Mouse (Mus musculus): ENCODE data around the gene Khsrp. TPM values are rescaled to one million over a fixed set of nuclear protein-coding genes. Genes with fewer than 3 reads are reported as not detected.
A peak's percentile ranks its signal among the peaks of the same experiment; 100 is the strongest.

Gene Khsrp
- total and polyA plus RNA-seq, 3 experiments: 89.3 to 157 (median 125) TPM

DNA sequence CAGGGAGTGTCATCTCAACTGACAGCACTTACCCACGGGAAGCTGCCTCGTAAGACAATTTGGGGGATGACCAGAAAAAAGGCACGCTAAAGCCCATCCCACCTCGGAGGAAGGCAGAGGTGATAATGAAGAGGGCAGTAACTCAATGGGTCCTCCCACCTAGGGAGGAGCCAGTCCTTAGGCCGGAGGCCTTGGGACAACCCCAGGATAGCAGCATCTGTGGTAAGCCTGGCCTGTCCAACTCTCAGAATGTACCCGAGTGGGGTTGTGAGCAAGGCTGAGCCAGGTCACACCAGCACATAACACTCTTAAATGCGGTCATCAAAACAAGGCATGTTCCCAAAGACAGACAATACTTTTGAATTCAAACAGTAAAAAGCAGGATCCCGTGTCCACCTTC, 1.6 kb downstream of the Khsrp start:
- peak overlapping the region; percentile 93 to 97 for H3K4me3 ChIP-seq (ENCODE audit: control insufficient read depth in 1 of 2, insufficient read depth in 1 of 2, low read depth in 2 of 2, low read length in 2 of 2)
- peak overlapping the region; percentile 99 for H3K9ac ChIP-seq (ENCODE audit: control insufficient read depth, low read depth, low read length, poor library complexity, severe bottlenecking)
- no peaks in the 10 kb centered on the region for H3K9me3 ChIP-seq (replicated peaks; ENCODE audit: insufficient read depth, low read length)
- no peaks in the 10 kb centered on the region for H3K27me3 ChIP-seq (ENCODE audit: control insufficient read depth in 1 of 2, insufficient read depth in 2 of 2, low read length in 2 of 2)
- H3K4me1 ChIP-seq (ENCODE audit: control insufficient read depth in 1 of 2, insufficient read depth in 2 of 2, low read length in 2 of 2): peaks cover 0 to 18% of the 10 kb centered on the region in 2 experiments; a peak in 2 of 4 replicates
- peaks cover 8 to 10% of the 10 kb centered on the region in 2 experiments for H3K36me3 ChIP-seq (ENCODE audit: control insufficient read depth in 1 of 2, insufficient read depth in 2 of 2, low read length in 2 of 2)
- TF ChIP-seq POLR2A (IDR thresholded peaks at IDR 0.05; ENCODE audit: control insufficient read depth in 1 of 2, insufficient read depth in 1 of 2, low read depth in 1 of 2, low read length in 2 of 2, poor library complexity in 1 of 2) (0 out of 4 replicates have a peak, but pooled peaks of 1 of the 2 experiments have one; percentile 4), ZKSCAN1 (IDR thresholded peaks at IDR 0.05; ENCODE audit: low read depth, low read length) (no peak), SIN3A (IDR thresholded peaks at IDR 0.05; ENCODE audit: low read length) (0 out of 2 replicates have a peak, but pooled peaks have one; percentile 21), GABPA (IDR thresholded peaks at IDR 0.05; ENCODE audit: low read depth, low read length) (no peak)
- DNase-seq (ENCODE audit: low read depth, low spot score): peak; percentile 58
- H3K79me2 ChIP-seq (ENCODE audit: control insufficient read depth, insufficient read depth, low read length, poor library complexity): peaks cover 38% of the 10 kb centered on the region
- H3K27ac ChIP-seq (ENCODE audit: control insufficient read depth, low read depth, low read length): no peak overlapping the region

DNA sequence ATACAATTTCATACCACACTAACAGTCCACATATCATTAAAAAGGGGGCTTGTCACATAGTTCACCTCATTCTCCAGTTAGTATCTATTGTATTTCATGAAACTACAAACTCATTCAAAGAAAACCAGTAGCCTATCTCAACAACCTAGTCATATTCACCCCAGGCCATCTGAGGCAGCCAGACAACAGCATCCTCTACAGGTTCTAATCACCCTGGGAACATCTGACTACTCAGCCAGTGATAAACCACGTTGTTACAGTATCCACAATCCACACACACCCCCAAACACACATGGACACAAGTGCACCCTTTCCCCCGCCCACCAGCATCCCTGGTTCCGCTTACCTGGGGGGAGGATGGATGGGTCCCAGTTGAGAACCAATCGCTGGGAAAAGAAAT, 3.9 kb downstream of the Khsrp start:
- TF ChIP-seq TAL1 (IDR thresholded peaks at IDR 0.05; ENCODE audit: low read length) (0 out of 2 replicates have a peak, but pooled peaks have one; percentile 5), MAZ (IDR thresholded peaks at IDR 0.05; ENCODE audit: low read depth, low read length) (no peak)
- Histone ChIP-seq H3K9ac (ENCODE audit: control insufficient read depth, low read depth, low read length, poor library complexity, severe bottlenecking) (no peak overlapping the region), H3K4me1 (ENCODE audit: control insufficient read depth in 1 of 2, insufficient read depth in 2 of 2, low read length in 2 of 2) (peaks cover 0 to 13% of the 10 kb centered on the region in 2 experiments; a peak in 2 of 4 replicates), H3K27ac (ENCODE audit: control insufficient read depth, low read depth, low read length) (no peak overlapping the region), H3K27me3 (ENCODE audit: control insufficient read depth in 1 of 2, insufficient read depth in 2 of 2, low read length in 2 of 2) (no peaks in the 10 kb centered on the region), H3K9me3 (replicated peaks; ENCODE audit: insufficient read depth, low read length) (no peaks in the 10 kb centered on the region), H3K4me3 (ENCODE audit: control insufficient read depth in 1 of 2, insufficient read depth in 1 of 2, low read depth in 2 of 2, low read length in 2 of 2) (no peak overlapping the region), H3K36me3 (ENCODE audit: control insufficient read depth in 1 of 2, insufficient read depth in 2 of 2, low read length in 2 of 2) (peaks cover 7 to 10% of the 10 kb centered on the region in 2 experiments), H3K79me2 (ENCODE audit: control insufficient read depth, insufficient read depth, low read length, poor library complexity) (peaks cover 37% of the 10 kb centered on the region)
- DNase-seq (ENCODE audit: low read depth, low spot score): no peak

- Histone ChIP-seq H3K79me2 (ENCODE audit: control insufficient read depth, insufficient read depth, low read length, poor library complexity) (no peaks in the 10 kb centered on the region), H3K27me3 (ENCODE audit: control insufficient read depth in 1 of 2, insufficient read depth in 2 of 2, low read length in 2 of 2) (no peaks in the 10 kb centered on the region), H3K9ac (ENCODE audit: control insufficient read depth, low read depth, low read length, poor library complexity, severe bottlenecking) (no peak overlapping the region), H3K4me1 (ENCODE audit: control insufficient read depth in 1 of 2, insufficient read depth in 2 of 2, low read length in 2 of 2) (peaks cover 0 to 6% of the 10 kb centered on the region in 2 experiments; a peak in 1 of 4 replicates), H3K4me3 (ENCODE audit: control insufficient read depth in 1 of 2, insufficient read depth in 1 of 2, low read depth in 2 of 2, low read length in 2 of 2) (no peak overlapping the region), H3K27ac (ENCODE audit: control insufficient read depth, low read depth, low read length) (peak overlapping the region; percentile 41), H3K36me3 (ENCODE audit: control insufficient read depth in 1 of 2, insufficient read depth in 2 of 2, low read length in 2 of 2) (peaks cover 2 to 4% of the 10 kb centered on the region in 2 experiments), H3K9me3 (replicated peaks; ENCODE audit: insufficient read depth, low read length) (no peaks in the 10 kb centered on the region)
- no peak for DNase-seq (ENCODE audit: low read depth, low spot score)
- TF ChIP-seq EP300 (IDR thresholded peaks at IDR 0.05; ENCODE audit: low read depth in 1 of 2, low read length in 2 of 2) (peak in 1 of 2 experiments; percentile 62; a peak in 2 of 4 replicates), USF1 (IDR thresholded peaks at IDR 0.05; ENCODE audit: low read depth, low read length) (no peak), ETS1 (IDR thresholded peaks at IDR 0.05; ENCODE audit: low read depth, low read length) (peak; percentile 51; the same call in 1 of the 2 replicates), ZNF384 (IDR thresholded peaks at IDR 0.05; ENCODE audit: low read depth, low read length) (peak; percentile 84), GATA1 (IDR thresholded peaks at IDR 0.05; ENCODE audit: low read depth, low read length) (no peak), TCF12 (IDR thresholded peaks at IDR 0.05; ENCODE audit: low read depth, low read length) (peak; percentile 37; the same call in 1 of the 2 replicates), KAT2A (conservative IDR thresholded peaks at IDR 0.05; ENCODE audit: low read depth, low read length) (no peak), GABPA (IDR thresholded peaks at IDR 0.05; ENCODE audit: low read depth, low read length) (no peak)
Measured at GRCm38 (mm10) chr17:57020960-57021359, 10.4 kb downstream of the Khsrp start.
